Mouse (Mus musculus): Measurements from ENCODE around the gene Dpm3. TPM values are rescaled to one million over a fixed set of nuclear protein-coding genes. Genes with fewer than 3 reads are reported as not detected.

The Dpm3 gene
- total and polyA plus RNA-seq, 3 experiments: 52.7 to 228 (median 74.8) TPM

DNA sequence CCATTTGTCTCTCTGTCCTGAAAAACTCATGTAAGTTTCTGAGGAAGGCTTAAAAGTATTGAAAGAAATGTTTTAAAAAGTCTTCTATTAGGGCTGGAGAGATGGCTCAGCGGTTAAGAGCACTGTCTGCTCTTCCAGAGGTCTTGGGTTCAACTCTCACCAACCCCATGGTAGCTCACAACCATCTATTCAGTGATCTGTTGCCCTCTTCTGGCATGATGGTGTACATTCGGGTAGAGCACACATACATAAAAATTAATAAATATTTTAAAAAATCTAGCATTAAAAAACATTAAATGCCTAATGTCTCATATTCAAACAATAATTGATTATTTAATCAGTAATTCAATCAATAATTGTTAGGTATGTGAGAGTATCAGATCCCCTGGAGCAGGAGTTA is 41.4 kb downstream of the Dpm3 start:
- Histone ChIP-seq H3K4me3 (replicated peaks in 1 of 3; ENCODE audit: low read depth in 2 of 3, low read length in 2 of 3, poor library complexity in 1 of 3) (no peak overlapping the region), H3K4me2 (ENCODE audit: insufficient read depth, low read depth, poor library complexity, severe bottlenecking) (no peak overlapping the region), H3K4me1 (ENCODE audit: control insufficient read depth in 1 of 2, insufficient read depth in 2 of 2) (peaks cover 7 to 25% of the 10 kb centered on the region in 2 experiments), H3K36me3 (replicated peaks in 1 of 2; ENCODE audit: control insufficient read depth in 1 of 2, insufficient read depth in 1 of 2, low read length in 1 of 2) (no peaks in the 10 kb centered on the region), H3K27ac (ENCODE audit: insufficient read depth, low read depth) (no peak overlapping the region), H3K9ac (ENCODE audit: insufficient read depth, low read depth) (no peak overlapping the region), H3K9me3 (replicated peaks; ENCODE audit: low read length) (no peaks in the 10 kb centered on the region), H3K27me3 (replicated peaks) (peaks cover 2% of the 10 kb centered on the region), H3K79me2 (replicated peaks; ENCODE audit: control insufficient read depth, extremely low read depth, insufficient read depth, poor library complexity, severe bottlenecking) (no peaks in the 10 kb centered on the region)
- TF ChIP-seq RAD21 (IDR thresholded peaks at IDR 0.05; ENCODE audit: low read depth, low read length) (peak; percentile 51), USF1 (IDR thresholded peaks at IDR 0.05; ENCODE audit: low read depth, low read length) (no peak), ZKSCAN1 (IDR thresholded peaks at IDR 0.05; ENCODE audit: borderline replicate concordance, low read depth, low read length) (no peak), UBTF (IDR thresholded peaks at IDR 0.05; ENCODE audit: low read depth, low read length) (no peak), SMC3 (IDR thresholded peaks at IDR 0.05; ENCODE audit: low read depth, low read length) (peak; percentile 37; the same call in 1 of the 2 replicates), MAX (IDR thresholded peaks at IDR 0.05; ENCODE audit: low read length) (no peak), CHD1 (IDR thresholded peaks at IDR 0.05; ENCODE audit: low read depth, low read length) (no peak), CTCF (conservative IDR thresholded peaks at IDR 0.05 in 1 of 2, IDR thresholded peaks at IDR 0.05 in 1 of 2; ENCODE audit: low read depth in 2 of 2, low read length in 2 of 2) (peak in 1 of 2 experiments; percentile 56; a peak in 2 of 4 replicates), RCOR1 (conservative IDR thresholded peaks at IDR 0.05; ENCODE audit: low read depth, low read length) (no peak), TCF12 (IDR thresholded peaks at IDR 0.05; ENCODE audit: low read depth, low read length) (no peak), CHD2 (IDR thresholded peaks at IDR 0.05; ENCODE audit: low read length) (no peak)
- DNase-seq (ENCODE audit: extremely low read depth): no peak
- dilution Hi-C loops (cut with MboI; ENCODE audit: extremely low pct_ligation_motif_present, extremely low pct_unique_long_range_greater_than_20kb, low sequenced_read_pairs) (no loop called here), in situ Hi-C loops (cut with MboI; ENCODE audit: low pct_ligation_motif_present, low pct_unique_long_range_greater_than_20kb, low sequenced_read_pairs) (no loop called here)

DNA sequence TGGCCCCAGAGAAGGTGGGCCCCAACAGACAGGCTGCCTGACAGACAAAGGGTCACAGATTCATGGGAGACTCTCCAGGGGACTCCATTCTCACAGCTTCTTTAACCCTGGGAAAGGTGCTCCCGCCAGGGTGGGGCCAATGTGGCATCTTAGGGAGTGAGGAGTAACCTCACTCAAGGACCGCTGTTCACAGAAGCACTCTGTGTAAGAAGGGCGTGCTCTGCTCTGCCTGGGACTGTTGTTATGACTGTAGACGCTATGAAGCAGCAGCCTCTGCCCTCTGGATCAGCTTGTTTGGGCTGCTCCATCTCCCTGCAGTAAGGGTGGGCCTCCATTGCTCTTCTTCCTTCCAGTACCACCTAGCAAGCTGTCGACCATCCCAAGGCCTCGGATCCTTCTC is 45.3 kb downstream of the Dpm3 start:
- in situ Hi-C loops (cut with MboI; ENCODE audit: low pct_ligation_motif_present, low pct_unique_long_range_greater_than_20kb, low sequenced_read_pairs): no loop called here
- Histone ChIP-seq H3K4me3 (replicated peaks in 1 of 3; ENCODE audit: low read depth in 2 of 3, low read length in 2 of 3, poor library complexity in 1 of 3) (no peak overlapping the region), H3K4me1 (ENCODE audit: control insufficient read depth in 1 of 2, insufficient read depth in 2 of 2) (no peaks in the 10 kb centered on the region), H3K9me3 (replicated peaks; ENCODE audit: low read length) (no peaks in the 10 kb centered on the region), H3K4me2 (ENCODE audit: insufficient read depth, low read depth, poor library complexity, severe bottlenecking) (no peak overlapping the region), H3K79me2 (replicated peaks; ENCODE audit: control insufficient read depth, extremely low read depth, insufficient read depth, poor library complexity, severe bottlenecking) (no peaks in the 10 kb centered on the region), H3K9ac (ENCODE audit: insufficient read depth, low read depth) (no peak overlapping the region), H3K36me3 (replicated peaks in 1 of 2; ENCODE audit: control insufficient read depth in 1 of 2, insufficient read depth in 1 of 2, low read length in 1 of 2) (no peaks in the 10 kb centered on the region), H3K27ac (ENCODE audit: insufficient read depth, low read depth) (no peak overlapping the region), H3K27me3 (replicated peaks) (peaks cover 2% of the 10 kb centered on the region)
- dilution Hi-C loops (cut with MboI; ENCODE audit: extremely low pct_ligation_motif_present, extremely low pct_unique_long_range_greater_than_20kb, low sequenced_read_pairs): no loop called here
- no peak for DNase-seq (ENCODE audit: extremely low read depth)
- TF ChIP-seq MYC (IDR thresholded peaks at IDR 0.05; ENCODE audit: low read depth, low read length) (no peak), ZC3H11A (IDR thresholded peaks at IDR 0.05; ENCODE audit: low read depth, low read length) (no peak), POLR2A (IDR thresholded peaks at IDR 0.05; ENCODE audit: low read depth, low read length) (no peak), EP300 (IDR thresholded peaks at IDR 0.05; ENCODE audit: low read length) (no peak), SIN3A (IDR thresholded peaks at IDR 0.05; ENCODE audit: low read length) (no peak), IRF4 (IDR thresholded peaks at IDR 0.05; ENCODE audit: low read depth, low read length) (no peak), MAFK (IDR thresholded peaks at IDR 0.05; ENCODE audit: insufficient replicate concordance, low read length) (no peak), MAZ (IDR thresholded peaks at IDR 0.05; ENCODE audit: low read depth, low read length) (no peak)

All from CH12.LX (cell line).